Mouse (Mus musculus) liver, adult 10 weeks (tissue): ENCODE data around the gene Mab21l3. TPM values are rescaled to one million over a fixed set of nuclear protein-coding genes. Genes with fewer than 3 reads are reported as not detected.

Source experiments
- polyA plus RNA-seq: library from polyadenylated mRNA; stranded (reverse); fragments of 350-450 nt; fragmentation: Illumina TruSeq; extraction: RNeasy Lipid Tissue Mini Kit (QIAGEN cat#74804); gene quantifications from one replicate; pipeline ENCODE4 v1.2.3, GENCODE M21; 2014; ENCODE audit warnings: low read depth, low replicate concordance

The Mab21l3 gene
- not detected for polyA plus RNA-seq

DNA sequence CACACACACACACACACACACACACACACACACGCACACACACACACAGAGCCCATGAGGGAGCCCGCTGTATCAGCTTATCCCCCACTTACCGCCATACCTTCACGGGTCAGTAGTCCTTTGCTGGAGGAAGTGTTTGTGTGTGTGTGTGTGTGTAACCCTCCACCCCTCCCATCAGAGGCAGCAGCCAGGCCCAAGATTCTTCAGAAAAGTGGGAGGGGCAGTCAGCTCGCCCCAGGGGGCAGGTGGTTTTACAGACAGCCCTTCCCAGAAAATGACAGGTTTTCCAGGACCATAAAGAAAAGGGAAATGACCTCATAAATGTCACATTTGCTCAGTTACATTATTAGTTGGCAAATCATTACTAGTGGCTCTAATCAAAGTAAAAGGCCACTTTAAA is at the start of gene Mab21l3:
Gene Mab21l3 (minus strand): TSS at position 144 of the 400 bp plus-strand sequence.

Other genes with a start within 250 kb of the Mab21l3 start
- gene Atp1a1, start 244.3 kb downstream of the Mab21l3 start, polyA plus RNA-seq: 43.4 TPM
- gene Slc22a15, start 75.5 kb upstream of the Mab21l3 start, polyA plus RNA-seq: 12.7 TPM
- gene Nhlh2, start 161.1 kb upstream of the Mab21l3 start, polyA plus RNA-seq: not detected
- gene Casq2, start 237.5 kb upstream of the Mab21l3 start, polyA plus RNA-seq: not detected